Mouse (Mus musculus): ENCODE data around the gene Dbp. TPM values are rescaled to one million over a fixed set of nuclear protein-coding genes. Genes with fewer than 3 reads are reported as not detected.

Gene Dbp
- total RNA-seq, 1 experiment: 10.0 TPM

DNA sequence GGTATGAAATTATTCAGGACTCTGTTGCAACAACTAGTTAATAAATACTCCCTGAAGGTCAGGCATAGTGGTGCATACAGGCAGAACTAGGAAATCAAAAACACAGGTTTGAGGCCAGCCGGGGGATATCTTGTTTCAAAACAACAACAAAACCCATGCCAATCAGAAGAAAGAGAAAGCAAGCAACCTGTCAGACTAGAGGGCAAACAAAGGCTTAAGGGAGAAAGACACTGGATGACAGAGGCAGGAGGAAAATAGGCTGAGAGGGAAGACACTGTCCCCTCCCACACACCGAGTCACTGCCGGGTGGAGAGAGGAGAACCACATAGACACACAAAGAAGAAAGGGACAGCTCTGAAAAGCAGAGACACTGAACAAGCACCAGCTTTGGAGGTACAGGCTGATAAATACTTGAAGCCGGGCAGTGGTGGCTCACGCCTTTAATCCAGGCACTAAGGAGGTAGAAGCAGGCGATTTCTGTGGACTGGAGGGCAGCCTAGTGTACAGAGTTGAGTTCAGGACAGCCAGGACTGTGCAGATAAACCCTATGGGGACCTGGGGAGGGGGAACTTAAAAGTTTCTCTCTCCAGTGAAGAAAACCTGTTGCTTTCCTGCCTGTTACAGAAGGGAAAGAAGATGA is 9.1 kb downstream of the Dbp start:
- H3K27ac ChIP-seq (ENCODE audit: insufficient read depth, low read depth, low read length, poor library complexity, severe bottlenecking): no peak overlapping the region
- H3K4me1 ChIP-seq (ENCODE audit: control insufficient read depth in 2 of 2, insufficient read depth in 2 of 2, low read length in 2 of 2, poor library complexity in 1 of 2): peaks cover 0 to 25% of the 10 kb centered on the region in 2 experiments; a peak in 2 of 4 replicates
- no peak overlapping the region; the same call in 1 of the 2 replicates for H3K9ac ChIP-seq (ENCODE audit: insufficient read depth, low read depth, low read length, poor library complexity, severe bottlenecking)
- peaks cover 37% of the 10 kb centered on the region for H3K36me3 ChIP-seq (ENCODE audit: control insufficient read depth, insufficient read depth, low read length, poor library complexity, severe bottlenecking)
- H3K9me3 ChIP-seq (ENCODE audit: control insufficient read depth, insufficient read depth, low read depth, low read length): no peaks in the 10 kb centered on the region
- H3K4me3 ChIP-seq (ENCODE audit: insufficient read depth in 1 of 2, low read depth in 1 of 2, low read length in 2 of 2, poor library complexity in 1 of 2, severe bottlenecking in 1 of 2): peak overlapping the region in 1 of 2 experiments; percentile 76; a peak in 1 of 4 replicates
- in situ Hi-C loops (cut with MboI; ENCODE audit: low sequenced_read_pairs in 2 of 2, unreplicated experiment in 2 of 2): no loop called here
- no peak for DNase-seq (ENCODE audit: low read depth, low spot score)
- TF ChIP-seq HCFC1 (IDR thresholded peaks at IDR 0.05; ENCODE audit: borderline replicate concordance, insufficient read depth, low read length) (no peak), MAFK (IDR thresholded peaks at IDR 0.05; ENCODE audit: insufficient read depth, low read depth, low read length) (no peak), ZC3H11A (IDR thresholded peaks at IDR 0.05; ENCODE audit: borderline replicate concordance, low read depth, low read length) (no peak), CHD2 (IDR thresholded peaks at IDR 0.05; ENCODE audit: low read depth, low read length) (no peak), ZNF384 (IDR thresholded peaks at IDR 0.05; ENCODE audit: low read depth, low read length) (no peak)

DNA sequence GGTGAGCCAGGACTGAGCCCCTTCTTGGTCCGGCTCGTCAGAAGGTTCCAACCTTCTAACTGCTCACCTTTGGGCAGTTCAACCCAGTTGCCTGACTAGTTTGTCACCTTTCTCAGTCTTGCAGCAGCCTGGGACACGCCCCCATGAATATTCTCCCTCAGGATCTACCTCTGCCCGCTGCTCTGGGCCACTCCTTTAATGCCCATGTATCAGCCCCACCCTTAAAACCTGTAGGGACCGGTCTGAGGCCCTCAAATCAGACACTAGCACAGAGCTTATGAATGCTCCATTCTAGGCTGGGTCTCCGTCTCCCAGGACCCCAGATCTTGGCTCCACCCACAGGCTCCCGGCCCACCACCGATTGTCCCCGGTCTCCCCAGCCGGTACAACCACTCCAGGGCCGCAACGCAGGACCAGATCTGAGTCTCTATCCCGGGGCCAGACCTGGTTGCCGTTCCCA is 9.8 kb downstream of the Dbp start:
- H3K9me3 ChIP-seq (ENCODE audit: control insufficient read depth, insufficient read depth, low read depth, low read length): no peaks in the 10 kb centered on the region
- no peak for TF ChIP-seq HCFC1 (IDR thresholded peaks at IDR 0.05; ENCODE audit: borderline replicate concordance, insufficient read depth, low read length)
- TF ChIP-seq MAFK (IDR thresholded peaks at IDR 0.05; ENCODE audit: insufficient read depth, low read depth, low read length): no peak
- no peak for TF ChIP-seq ZNF384 (IDR thresholded peaks at IDR 0.05; ENCODE audit: low read depth, low read length)
- no peak for TF ChIP-seq ZC3H11A (IDR thresholded peaks at IDR 0.05; ENCODE audit: borderline replicate concordance, low read depth, low read length)
- peak overlapping the region; percentile 75 for H3K9ac ChIP-seq (ENCODE audit: insufficient read depth, low read depth, low read length, poor library complexity, severe bottlenecking)
- peaks cover 0 to 25% of the 10 kb centered on the region in 2 experiments; a peak in 2 of 4 replicates for H3K4me1 ChIP-seq (ENCODE audit: control insufficient read depth in 2 of 2, insufficient read depth in 2 of 2, low read length in 2 of 2, poor library complexity in 1 of 2)
- peak overlapping the region; percentile 76 to 95 for H3K4me3 ChIP-seq (ENCODE audit: insufficient read depth in 1 of 2, low read depth in 1 of 2, low read length in 2 of 2, poor library complexity in 1 of 2, severe bottlenecking in 1 of 2)
- H3K27ac ChIP-seq (ENCODE audit: insufficient read depth, low read depth, low read length, poor library complexity, severe bottlenecking): peak overlapping the region; percentile 40; the same call in 1 of the 2 replicates
- no peak for DNase-seq (ENCODE audit: low read depth, low spot score)
- peaks cover 43% of the 10 kb centered on the region for H3K36me3 ChIP-seq (ENCODE audit: control insufficient read depth, insufficient read depth, low read length, poor library complexity, severe bottlenecking)
- in situ Hi-C loops (cut with MboI; ENCODE audit: low sequenced_read_pairs in 2 of 2, unreplicated experiment in 2 of 2): no loop called here

DNA sequence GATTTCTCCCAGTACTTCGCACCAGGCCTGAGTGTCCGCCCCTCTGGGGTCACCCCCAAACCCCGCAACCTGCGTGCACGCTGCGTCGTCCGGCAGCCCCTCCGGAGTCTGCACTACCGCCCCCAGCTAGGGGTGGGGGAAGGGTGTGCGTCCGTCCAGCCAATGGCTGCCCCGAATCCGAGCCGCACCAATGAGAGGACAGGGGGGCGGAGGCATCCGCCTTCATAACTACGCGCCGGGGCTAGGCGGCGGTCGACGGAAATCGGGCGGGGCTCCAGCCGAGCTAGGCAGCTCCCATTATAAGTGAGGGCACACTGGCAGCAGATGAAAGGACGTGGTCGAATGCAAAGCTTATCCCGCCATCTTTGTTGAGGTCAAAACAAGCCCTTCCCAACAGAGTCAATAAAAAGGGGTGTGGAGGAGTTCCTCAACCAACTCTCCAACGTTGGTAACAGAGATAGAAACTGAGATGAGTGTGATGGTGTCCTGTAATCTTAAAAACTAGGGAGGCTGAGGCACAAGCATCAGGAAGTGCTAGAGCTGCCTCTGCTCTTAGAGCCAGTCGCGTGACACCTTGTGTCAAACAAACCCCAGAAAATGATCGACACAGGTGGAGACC is 10.3 kb downstream of the Dbp start, which contains the start of gene Rpl18:
Rpl18 (plus strand) TSS at position 368 of the 619 bp plus-strand sequence.
- Histone ChIP-seq H3K4me1 (ENCODE audit: control insufficient read depth in 2 of 2, insufficient read depth in 2 of 2, low read length in 2 of 2, poor library complexity in 1 of 2) (peaks cover 0 to 26% of the 10 kb centered on the region in 2 experiments; a peak in 2 of 4 replicates), H3K4me3 (ENCODE audit: insufficient read depth in 1 of 2, low read depth in 1 of 2, low read length in 2 of 2, poor library complexity in 1 of 2, severe bottlenecking in 1 of 2) (peak within 1 kb of the TSS; percentile 76 to 95), H3K36me3 (ENCODE audit: control insufficient read depth, insufficient read depth, low read length, poor library complexity, severe bottlenecking) (peaks cover 47% of the 10 kb centered on the region), H3K27ac (ENCODE audit: insufficient read depth, low read depth, low read length, poor library complexity, severe bottlenecking) (peak within 1 kb of the TSS; percentile 40; the same call in 1 of the 2 replicates), H3K9ac (ENCODE audit: insufficient read depth, low read depth, low read length, poor library complexity, severe bottlenecking) (peak within 1 kb of the TSS; percentile 75), H3K9me3 (ENCODE audit: control insufficient read depth, insufficient read depth, low read depth, low read length) (no peaks in the 10 kb centered on the region)
- TF ChIP-seq ZNF384 (IDR thresholded peaks at IDR 0.05; ENCODE audit: low read depth, low read length) (no peak), ZC3H11A (IDR thresholded peaks at IDR 0.05; ENCODE audit: borderline replicate concordance, low read depth, low read length) (no peak), CHD2 (IDR thresholded peaks at IDR 0.05; ENCODE audit: low read depth, low read length) (peak; percentile 58; the same call in 1 of the 2 replicates), HCFC1 (IDR thresholded peaks at IDR 0.05; ENCODE audit: borderline replicate concordance, insufficient read depth, low read length) (peak; percentile 87), MAFK (IDR thresholded peaks at IDR 0.05; ENCODE audit: insufficient read depth, low read depth, low read length) (no peak)
- in situ Hi-C loops (cut with MboI; ENCODE audit: low sequenced_read_pairs in 2 of 2, unreplicated experiment in 2 of 2): no loop called here
- DNase-seq (ENCODE audit: low read depth, low spot score): peak; percentile 94

DNA sequence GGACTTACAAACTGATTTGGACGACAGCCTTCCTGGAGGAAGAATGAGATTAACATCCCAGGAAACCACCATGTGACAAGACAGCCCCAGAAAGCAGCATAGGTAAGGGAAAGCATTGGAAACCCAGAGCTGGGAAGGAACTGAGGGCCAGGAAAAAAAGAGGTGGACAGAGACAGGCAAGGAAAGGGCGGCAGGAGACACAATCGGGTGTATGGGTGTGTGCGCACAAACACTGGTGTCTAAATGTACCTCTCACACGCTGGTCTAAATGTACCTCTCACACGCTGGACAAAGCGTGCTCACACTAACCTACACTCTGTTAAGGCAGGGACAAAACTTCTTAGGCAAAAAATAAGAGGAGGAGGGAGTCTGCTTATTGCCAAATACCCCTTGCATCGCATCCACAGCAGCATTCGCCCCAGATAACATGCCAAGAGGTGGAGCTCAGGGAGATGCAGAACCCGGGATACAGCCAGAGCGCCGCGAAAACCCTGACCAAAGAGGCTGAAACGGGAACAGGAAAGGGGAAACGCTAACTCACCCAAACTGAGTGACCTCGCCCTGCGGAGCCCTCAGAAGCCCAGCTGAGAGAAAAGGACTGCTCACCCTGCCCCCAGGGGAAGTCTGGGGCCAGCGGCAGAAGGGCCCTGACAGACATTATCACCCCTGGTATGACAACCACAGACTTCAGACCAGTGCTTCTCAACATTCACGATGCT is 11.0 kb downstream of the Dbp start:
- H3K4me1 ChIP-seq (ENCODE audit: control insufficient read depth in 2 of 2, insufficient read depth in 2 of 2, low read length in 2 of 2, poor library complexity in 1 of 2): peaks cover 0 to 21% of the 10 kb centered on the region in 2 experiments; a peak in 2 of 4 replicates
- no peaks in the 10 kb centered on the region for H3K9me3 ChIP-seq (ENCODE audit: control insufficient read depth, insufficient read depth, low read depth, low read length)
- in situ Hi-C loops (cut with MboI; ENCODE audit: low sequenced_read_pairs in 2 of 2, unreplicated experiment in 2 of 2): no loop called here
- no peak for DNase-seq (ENCODE audit: low read depth, low spot score)
- no peak overlapping the region for H3K27ac ChIP-seq (ENCODE audit: insufficient read depth, low read depth, low read length, poor library complexity, severe bottlenecking)
- H3K9ac ChIP-seq (ENCODE audit: insufficient read depth, low read depth, low read length, poor library complexity, severe bottlenecking): no peak overlapping the region; the same call in 1 of the 2 replicates
- TF ChIP-seq CHD2 (IDR thresholded peaks at IDR 0.05; ENCODE audit: low read depth, low read length): no peak
- no peak for TF ChIP-seq MAFK (IDR thresholded peaks at IDR 0.05; ENCODE audit: insufficient read depth, low read depth, low read length)
- no peak for TF ChIP-seq ZC3H11A (IDR thresholded peaks at IDR 0.05; ENCODE audit: borderline replicate concordance, low read depth, low read length)
- TF ChIP-seq ZNF384 (IDR thresholded peaks at IDR 0.05; ENCODE audit: low read depth, low read length): no peak
- no peak for TF ChIP-seq HCFC1 (IDR thresholded peaks at IDR 0.05; ENCODE audit: borderline replicate concordance, insufficient read depth, low read length)
- peaks cover 50% of the 10 kb centered on the region for H3K36me3 ChIP-seq (ENCODE audit: control insufficient read depth, insufficient read depth, low read length, poor library complexity, severe bottlenecking)
- H3K4me3 ChIP-seq (ENCODE audit: insufficient read depth in 1 of 2, low read depth in 1 of 2, low read length in 2 of 2, poor library complexity in 1 of 2, severe bottlenecking in 1 of 2): peak overlapping the region in 1 of 2 experiments; percentile 63; a peak in 1 of 4 replicates

Data from ES-E14 (cell line).